Mouse (Mus musculus): ENCODE data around the gene Vsig1. TPM values are rescaled to one million over a fixed set of nuclear protein-coding genes. Genes with fewer than 3 reads are reported as not detected.

The Vsig1 gene
- total RNA-seq (2021): not detected
- long read RNA-seq, experiment 1: 0 reads
- long read RNA-seq, experiment 2: 0 reads

DNA sequence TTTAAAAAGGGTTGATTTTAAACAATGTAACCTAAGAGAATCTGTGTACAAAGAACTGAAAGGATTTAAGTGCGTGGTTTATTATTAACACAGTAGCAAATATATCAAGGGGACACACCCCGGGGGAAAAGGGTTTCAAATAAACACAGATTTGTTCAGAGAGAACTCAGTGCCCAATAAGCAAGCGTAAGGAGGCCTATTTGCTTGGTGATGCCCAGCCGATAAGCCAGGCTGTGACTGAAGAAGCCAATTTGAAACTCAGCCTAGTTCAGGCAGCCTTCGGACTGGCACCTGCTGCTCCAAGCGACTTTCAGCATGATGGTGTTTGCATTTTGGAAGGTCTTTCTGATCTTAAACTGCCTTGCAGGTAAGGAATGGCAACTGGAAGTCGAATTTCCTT lies at the start of gene Vsig1:
Vsig1 (plus strand) TSS at position 249 of the 400 bp plus-strand sequence.
- TF ChIP-seq CTCF (IDR thresholded peaks at IDR 0.05): no peak
- no peak for DNase-seq (ENCODE audit: extremely low spot score in 1 of 2, low spot score in 2 of 2)
- H3K27ac ChIP-seq: no peak within 1 kb of the TSS
- no peak within 1 kb of the TSS for H3K4me3 ChIP-seq
- intact Hi-C loops (cut with DNase I): no loop called here

DNA sequence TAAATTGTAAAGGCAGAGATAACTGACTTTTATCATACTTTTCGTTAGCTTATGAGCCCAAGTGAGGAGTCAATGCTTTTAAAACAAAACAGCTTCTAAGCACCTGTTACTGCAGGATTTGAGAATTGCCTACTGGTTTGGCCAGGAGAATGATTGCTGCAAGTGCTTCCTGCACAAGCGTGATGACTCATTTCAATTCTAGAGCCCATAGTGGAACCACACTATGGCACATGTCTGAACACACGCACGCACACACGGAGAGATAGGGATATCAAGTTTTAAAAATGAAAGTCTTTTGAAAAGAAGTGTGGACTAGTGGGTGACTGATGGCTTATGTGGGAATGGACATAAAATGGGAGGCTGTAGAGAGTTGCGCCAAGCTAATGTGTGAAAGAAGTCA lies 44.6 kb upstream of the Vsig1 start:
- intact Hi-C loops (cut with DNase I): no loop called here
- TF ChIP-seq CTCF (IDR thresholded peaks at IDR 0.05): no peak
- no peak overlapping the region for H3K27ac ChIP-seq
- no peak overlapping the region for H3K4me3 ChIP-seq
- DNase-seq (ENCODE audit: extremely low spot score in 1 of 2, low spot score in 2 of 2): no peak

DNA sequence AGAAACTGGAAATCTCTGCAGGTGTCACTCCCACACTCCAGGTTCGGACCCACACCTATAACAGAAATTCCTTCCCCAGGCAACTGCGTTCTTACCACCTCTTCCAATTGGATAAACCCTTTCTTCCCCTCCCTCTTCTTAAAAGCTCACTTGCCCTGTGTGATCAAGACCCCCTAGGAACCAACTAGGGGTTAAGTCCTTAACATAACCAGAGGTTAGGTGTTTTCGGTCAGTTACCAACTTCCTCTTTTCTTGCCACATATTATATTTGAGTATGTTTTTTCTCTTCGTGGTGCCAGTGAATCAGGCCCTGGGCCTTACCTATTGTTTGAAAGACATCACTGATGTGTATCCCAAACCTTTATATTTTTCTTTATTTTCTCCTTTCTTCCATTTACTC lies 44.0 kb upstream of the Vsig1 start:
- intact Hi-C loops (cut with DNase I): no loop called here
- TF ChIP-seq CTCF (IDR thresholded peaks at IDR 0.05): no peak
- H3K4me3 ChIP-seq: no peak overlapping the region
- no peak for DNase-seq (ENCODE audit: extremely low spot score in 1 of 2, low spot score in 2 of 2)
- H3K27ac ChIP-seq: no peak overlapping the region

DNA sequence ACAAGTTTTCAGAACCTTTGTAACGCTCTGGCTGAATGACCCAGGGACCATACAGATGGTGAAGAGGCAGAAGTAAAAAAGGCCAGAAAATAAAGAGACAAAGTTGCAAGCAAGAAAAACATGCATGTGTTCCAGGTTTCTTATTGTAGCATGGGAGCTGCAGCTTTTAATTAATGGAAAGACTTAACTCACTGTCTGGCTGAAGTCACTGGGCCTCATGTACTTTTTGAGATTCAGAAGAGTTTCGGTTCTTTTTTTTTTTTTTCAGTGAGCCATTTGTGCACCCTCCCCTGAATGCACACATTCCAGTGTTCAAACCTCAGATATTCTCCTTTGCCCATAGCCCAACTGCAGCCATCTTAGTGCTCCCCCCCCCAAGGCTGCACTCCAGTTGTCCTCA lies 20.2 kb upstream of the Vsig1 start:
- H3K4me3 ChIP-seq: no peak overlapping the region
- no peak for DNase-seq (ENCODE audit: extremely low spot score in 1 of 2, low spot score in 2 of 2)
- no peak for TF ChIP-seq CTCF (IDR thresholded peaks at IDR 0.05)
- no peak overlapping the region for H3K27ac ChIP-seq
- intact Hi-C loops (cut with DNase I): no loop called here

DNA sequence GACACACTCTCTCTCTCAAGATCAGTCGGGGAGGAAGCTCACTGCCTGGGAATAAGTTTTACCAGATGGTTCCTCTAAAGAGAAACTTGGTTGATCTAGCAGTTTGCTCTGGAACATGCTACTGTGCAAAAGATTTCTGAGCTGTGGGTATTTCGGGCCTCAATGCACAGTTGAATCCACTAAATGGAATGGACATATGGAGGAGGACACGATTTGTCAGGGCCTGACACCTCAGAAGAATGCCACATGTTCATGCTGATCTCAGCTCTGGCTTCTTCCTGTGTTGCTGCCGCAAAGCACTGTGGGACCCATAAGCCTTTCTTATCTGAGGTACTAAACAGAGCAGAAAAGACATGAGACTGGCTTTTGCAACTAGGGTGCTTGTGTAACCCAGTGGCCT lies 15.6 kb upstream of the Vsig1 start:
- Histone ChIP-seq H3K4me3 (no peak overlapping the region), H3K27ac (no peak overlapping the region)
- no peak for DNase-seq (ENCODE audit: extremely low spot score in 1 of 2, low spot score in 2 of 2)
- intact Hi-C loops (cut with DNase I): no loop called here
- no peak for TF ChIP-seq CTCF (IDR thresholded peaks at IDR 0.05)

DNA sequence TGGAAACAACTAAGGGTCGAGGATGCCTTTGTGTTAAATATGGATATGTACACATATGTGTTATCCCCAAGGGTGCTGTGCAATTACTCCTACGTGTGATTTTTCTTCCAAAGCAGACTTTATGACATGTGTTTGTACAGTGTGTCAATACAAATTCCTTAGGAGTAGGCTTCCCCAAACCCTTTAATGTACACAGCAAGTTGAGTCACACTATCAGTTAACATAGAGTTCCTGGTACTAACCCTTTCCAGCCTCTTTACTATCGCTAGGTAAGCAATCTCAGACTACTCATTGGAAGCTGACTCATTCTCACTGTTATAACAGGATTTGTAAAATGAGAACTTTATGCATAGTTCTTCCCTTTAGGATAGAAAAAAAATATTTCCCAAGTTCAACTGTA lies 3.9 kb upstream of the Vsig1 start:
- TF ChIP-seq CTCF (IDR thresholded peaks at IDR 0.05): no peak
- intact Hi-C loops (cut with DNase I): no loop called here
- no peak for DNase-seq (ENCODE audit: extremely low spot score in 1 of 2, low spot score in 2 of 2)
- H3K4me3 ChIP-seq: no peak overlapping the region
- no peak overlapping the region for H3K27ac ChIP-seq

DNA sequence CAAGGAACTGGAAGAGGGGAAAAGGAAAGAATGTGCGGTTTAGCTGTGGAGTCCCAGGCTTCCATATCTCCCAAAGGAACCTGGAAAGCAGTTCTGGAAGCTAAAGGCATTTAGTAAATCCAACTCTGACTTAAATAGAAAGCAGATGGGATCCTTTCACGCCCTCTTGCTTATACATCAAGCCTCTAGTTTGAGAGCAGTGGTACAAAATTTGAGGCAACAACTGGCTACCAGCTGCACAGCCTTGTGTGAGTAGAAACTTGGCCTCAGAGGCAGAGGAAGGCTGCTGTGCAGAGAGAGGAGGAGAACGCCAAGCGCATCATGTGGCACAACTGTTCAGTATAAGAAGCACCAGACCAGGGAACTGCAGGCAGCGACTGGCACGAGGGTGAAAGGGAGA lies 13.9 kb downstream of the Vsig1 start:
- no peak for TF ChIP-seq CTCF (IDR thresholded peaks at IDR 0.05)
- intact Hi-C loops (cut with DNase I): no loop called here
- Histone ChIP-seq H3K27ac (no peak overlapping the region), H3K4me3 (no peak overlapping the region)
- DNase-seq (ENCODE audit: extremely low spot score in 1 of 2, low spot score in 2 of 2): no peak

DNA sequence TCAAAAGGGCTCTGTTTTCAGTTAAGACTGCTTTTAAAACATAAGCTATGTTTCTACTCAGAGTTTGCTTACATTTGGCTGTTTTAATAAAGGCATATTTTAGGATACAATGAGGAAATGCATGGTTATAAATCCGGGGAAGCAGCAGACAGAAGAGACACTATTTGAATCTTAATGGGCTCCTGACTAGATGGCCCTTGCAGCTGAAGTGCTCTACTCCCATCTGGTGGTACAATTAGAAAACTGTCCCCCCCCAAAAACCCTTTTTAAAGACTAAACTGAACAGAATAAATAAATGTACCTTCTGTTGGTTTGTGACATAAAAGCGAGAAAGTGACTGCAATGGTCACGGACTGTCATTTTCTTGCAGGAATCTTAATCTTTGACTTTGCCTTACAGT lies 24.7 kb downstream of the Vsig1 start:
- TF ChIP-seq CTCF (IDR thresholded peaks at IDR 0.05): peak; percentile 58
- Histone ChIP-seq H3K4me3 (no peak overlapping the region), H3K27ac (no peak overlapping the region)
- intact Hi-C loops (cut with DNase I): loop anchor here (5.0 kb wide), 1 partner anchor 440 kb away; no protein-coding TSS in a partner anchor
- DNase-seq (ENCODE audit: extremely low spot score in 1 of 2, low spot score in 2 of 2): no peak

DNA sequence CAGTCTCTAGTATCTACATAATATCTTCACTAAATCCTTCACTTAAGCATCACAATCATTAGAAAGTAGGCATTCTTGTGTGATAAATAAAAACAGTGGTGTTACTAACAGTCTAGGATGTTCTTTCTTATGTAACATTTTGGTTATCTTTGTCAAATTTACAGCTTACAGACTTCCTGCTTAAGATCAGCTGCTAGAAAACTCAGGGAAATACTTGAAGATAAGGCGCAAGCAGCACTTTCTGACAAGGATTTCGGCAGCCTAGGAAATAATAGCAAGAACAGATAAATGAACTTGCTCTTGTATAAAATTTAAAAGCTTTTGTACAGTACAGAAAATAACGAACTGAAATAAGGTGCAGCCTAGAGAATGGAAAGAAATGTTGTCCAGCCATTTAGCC lies 25.9 kb downstream of the Vsig1 start:
- TF ChIP-seq CTCF (IDR thresholded peaks at IDR 0.05): no peak
- intact Hi-C loops (cut with DNase I): loop anchor here (5.0 kb wide), 1 partner anchor 441 kb away; no protein-coding TSS in a partner anchor
- no peak for DNase-seq (ENCODE audit: extremely low spot score in 1 of 2, low spot score in 2 of 2)
- no peak overlapping the region for H3K27ac ChIP-seq
- H3K4me3 ChIP-seq: no peak overlapping the region

DNA sequence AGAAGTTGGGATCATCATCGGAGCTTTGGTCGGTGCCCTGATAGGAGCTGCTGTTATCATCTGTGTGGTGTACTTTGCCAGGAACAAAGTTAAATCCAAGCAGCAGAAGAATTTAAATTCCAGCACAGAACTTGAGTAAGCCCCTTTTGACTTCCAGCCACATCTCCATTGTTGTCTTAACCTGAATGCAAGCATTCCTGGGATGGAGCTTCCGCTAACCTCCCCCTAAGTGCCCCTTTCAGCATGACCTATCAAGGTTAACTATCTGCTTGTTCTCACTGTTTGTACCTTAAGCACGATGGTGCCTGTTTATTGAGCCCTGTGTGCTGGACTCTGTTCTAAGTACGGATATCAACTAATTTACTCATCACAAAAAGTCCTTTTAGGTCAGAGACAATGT lies 28.9 kb downstream of the Vsig1 start:
- DNase-seq (ENCODE audit: extremely low spot score in 1 of 2, low spot score in 2 of 2): no peak
- no peak for TF ChIP-seq CTCF (IDR thresholded peaks at IDR 0.05)
- intact Hi-C loops (cut with DNase I): no loop called here
- no peak overlapping the region for H3K27ac ChIP-seq
- no peak overlapping the region for H3K4me3 ChIP-seq

DNA sequence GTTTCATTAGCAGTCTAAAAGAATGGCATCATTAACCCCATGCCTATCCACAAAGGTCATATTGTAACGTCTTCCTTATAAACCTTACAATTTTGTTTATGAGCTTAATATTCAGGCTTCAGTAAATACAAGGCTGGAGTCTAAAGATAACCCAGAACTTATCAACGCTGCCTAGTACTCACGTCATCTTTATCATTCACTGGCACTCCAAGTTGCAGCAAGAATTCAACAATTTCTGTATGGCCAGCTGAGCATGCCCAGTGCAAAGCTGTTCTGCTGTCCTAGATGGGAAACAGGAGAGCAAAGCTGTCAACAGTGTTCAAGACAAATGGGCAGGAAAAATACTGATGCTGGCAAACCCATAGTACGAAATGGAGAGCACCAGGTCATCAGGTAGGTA lies 46.2 kb downstream of the Vsig1 start:
- no peak for DNase-seq (ENCODE audit: extremely low spot score in 1 of 2, low spot score in 2 of 2)
- intact Hi-C loops (cut with DNase I): no loop called here
- no peak for TF ChIP-seq CTCF (IDR thresholded peaks at IDR 0.05)
- Histone ChIP-seq H3K27ac (no peak overlapping the region), H3K4me3 (no peak overlapping the region)

DNA sequence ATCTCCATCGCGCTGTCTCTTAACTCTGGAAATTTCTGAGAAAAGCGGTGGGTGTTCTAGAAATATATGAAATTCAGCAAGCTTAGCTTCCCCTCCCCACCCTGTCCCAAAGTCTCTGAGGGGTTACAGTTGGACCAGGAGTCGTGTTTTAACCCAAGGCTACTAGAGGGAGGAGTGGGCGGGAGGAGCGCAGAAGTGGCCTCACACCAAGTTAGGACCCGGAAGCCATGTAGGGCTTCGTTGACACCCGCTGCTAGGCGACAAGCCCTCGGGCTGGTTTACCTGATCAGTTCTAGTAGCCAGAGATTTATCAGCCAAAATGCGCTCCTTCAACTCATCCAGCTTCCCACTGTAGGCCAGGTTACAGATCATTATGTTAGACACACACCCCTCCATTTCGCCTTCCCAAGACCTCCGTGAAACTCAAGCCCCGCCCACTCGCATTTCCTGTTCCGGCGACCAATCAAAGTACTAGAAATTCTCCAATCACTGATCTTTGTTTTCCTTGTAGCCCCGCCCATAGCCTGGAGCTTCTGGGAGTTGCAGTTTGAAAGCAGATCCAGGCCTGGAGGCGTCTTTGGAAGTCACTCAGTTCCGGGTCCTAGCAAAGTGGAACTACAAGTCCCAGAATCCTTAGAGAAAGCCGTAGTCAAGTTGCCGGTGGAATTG lies 49.0 kb downstream of the Vsig1 start, which contains the start of the genes Psmd10 and Atg4a:
Psmd10 (minus strand) TSS at position 457 of the 669 bp plus-strand sequence.
Atg4a (plus strand) TSS at position 636 of the 669 bp plus-strand sequence.
- peak; percentile 75 to 86 for DNase-seq (ENCODE audit: extremely low spot score in 1 of 2, low spot score in 2 of 2)
- TF ChIP-seq CTCF (IDR thresholded peaks at IDR 0.05): no peak
- intact Hi-C loops (cut with DNase I): no loop called here
- peak within 1 kb of the TSS; percentile 53 for H3K4me3 ChIP-seq
- peak within 1 kb of the TSS; percentile 47; the same call in 1 of the 2 replicates for H3K27ac ChIP-seq

DNA sequence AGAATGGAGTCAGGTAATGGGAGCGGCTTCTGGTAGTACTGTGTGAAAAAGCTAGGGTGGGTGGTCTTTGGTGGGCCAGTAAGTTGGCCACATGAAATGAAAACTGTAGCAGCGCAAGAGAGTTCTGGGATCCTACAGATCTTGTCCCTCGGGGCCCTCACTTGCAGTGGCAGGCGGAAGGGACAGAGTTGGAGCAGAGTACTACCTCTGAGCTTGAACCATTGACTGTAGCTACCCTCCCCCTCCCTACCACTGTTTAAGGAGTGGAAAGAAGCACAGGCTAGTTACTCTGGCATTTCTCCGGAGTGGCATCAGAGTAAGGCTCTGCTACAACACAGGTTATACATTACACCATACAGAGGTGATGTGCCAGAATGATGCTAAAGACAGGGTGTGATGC lies 49.6 kb downstream of the Vsig1 start:
- peak overlapping the region; percentile 47; the same call in 1 of the 2 replicates for H3K27ac ChIP-seq
- no peak; the same call in 1 of the 2 replicates for TF ChIP-seq CTCF (IDR thresholded peaks at IDR 0.05)
- DNase-seq (ENCODE audit: extremely low spot score in 1 of 2, low spot score in 2 of 2): no peak
- peak overlapping the region; percentile 46 for H3K4me3 ChIP-seq
- intact Hi-C loops (cut with DNase I): no loop called here

Data from left cerebral cortex, adult 2 months (tissue).